Mouse (Mus musculus) ES-E14 (cell line): ENCODE measurements around the gene Zfp326.

Experiments used
- CHD2 ChIP-seq: IDR thresholded peaks from 2 replicates; pipeline ENCODE4 v1.6.1; 2014; ENCODE audit warnings: mild to moderate bottlenecking, low read depth, low read length, inconsistent platforms
- HCFC1 ChIP-seq: IDR thresholded peaks from 2 replicates; pipeline ENCODE4 v1.6.1; 2012; ENCODE audit warnings: low read length, inconsistent platforms, borderline replicate concordance; ENCODE audit not compliant: insufficient read depth
- ZC3H11A ChIP-seq: IDR thresholded peaks from 2 replicates; pipeline ENCODE4 v1.6.1; 2012; ENCODE audit warnings: low read depth, mild to moderate bottlenecking, inconsistent platforms, low read length, borderline replicate concordance
- ZNF384 ChIP-seq: IDR thresholded peaks from 2 replicates; pipeline ENCODE4 v1.6.1; 2012; ENCODE audit warnings: low read depth, low read length, inconsistent platforms

- TF ChIP-seq ZC3H11A: no peak
- no peak for TF ChIP-seq CHD2
- TF ChIP-seq ZNF384: no peak
- TF ChIP-seq HCFC1: no peak
These were observed 11.0 kb downstream of the Zfp326 start for GRCm38 (mm10) chr5:105887317-105887716.
